Mouse (Mus musculus) liver, embryonic 13.5 days (tissue): Measurements from ENCODE around the gene Shc2. TPM values are rescaled to one million over a fixed set of nuclear protein-coding genes. Genes with fewer than 3 reads are reported as not detected.
A peak's percentile ranks its signal among the peaks of the same experiment; 100 is the strongest.

Experiments used
- ATAC-seq: fragments of 200-750 bp; cut with Nextera tagmentation; 2 replicates; pipeline ENCODE4 v1.8.0; 2017; ENCODE audit warnings: low read depth, mild to moderate bottlenecking, moderate number of reproducible peaks, moderate library complexity
- DNase-seq: peaks from one replicate; pipeline ENCODE4 v3.0.0; 2022
- H3K27ac ChIP-seq: fragments of 300-500 bp; sonication (generic); 2 replicates; pipeline ENCODE4 v1.5.1; 2015; ENCODE audit warnings: moderate library complexity, mild to moderate bottlenecking, inconsistent platforms
- H3K27me3 ChIP-seq: fragments of 300-500 bp; sonication (generic); 2 replicates; pipeline ENCODE4 v1.6.1; 2015; ENCODE audit warnings: mild to moderate bottlenecking, inconsistent platforms
- H3K36me3 ChIP-seq: fragments of 300-500 bp; sonication (generic); 2 replicates; pipeline ENCODE4 v1.6.1; 2015; ENCODE audit warnings: mild to moderate bottlenecking, inconsistent platforms
- H3K4me1 ChIP-seq: fragments of 300-500 bp; sonication (generic); replicated peaks from 2 replicates; pipeline ENCODE4 v1.6.1; 2015; ENCODE audit warnings: inconsistent platforms
- H3K4me2 ChIP-seq: fragments of 300-500 bp; sonication (generic); 2 replicates; pipeline ENCODE4 v1.6.1; 2015; ENCODE audit warnings: inconsistent platforms, mild to moderate bottlenecking, moderate library complexity
- H3K4me3 ChIP-seq: fragments of 300-500 bp; sonication (generic); replicated peaks from 2 replicates; pipeline ENCODE4 v1.5.1; 2015; ENCODE audit warnings: mild to moderate bottlenecking, inconsistent platforms
- H3K9ac ChIP-seq: fragments of 300-500 bp; sonication (generic); 2 replicates; pipeline ENCODE4 v1.6.1; 2015; ENCODE audit warnings: mild to moderate bottlenecking, inconsistent platforms
- H3K9me3 ChIP-seq: fragments of 300-500 bp; sonication (generic); replicated peaks from 2 replicates; pipeline ENCODE4 v1.6.1; 2016; ENCODE audit warnings: inconsistent platforms
- WGBS: fragments of 180-500 bp; shearing (Covaris S2); methylation state at CpG from one replicate; pipeline ENCODE4 v1.1.7; 2015; ENCODE audit not compliant: insufficient replicate concordance; 5-methylcytosine and 5-hydroxymethylcytosine counted together
- polyA plus RNA-seq: library from polyadenylated mRNA; unstranded; fragments of >200 nt; fragmentation: Nextera tagmentation; extraction: Ambion mirVana; gene quantifications from 2 replicates; pipeline ENCODE4 v1.2.1, GENCODE M21; 2015

The Shc2 gene
- polyA plus RNA-seq: 0.28 and 0.29 TPM in 2 replicates

DNA sequence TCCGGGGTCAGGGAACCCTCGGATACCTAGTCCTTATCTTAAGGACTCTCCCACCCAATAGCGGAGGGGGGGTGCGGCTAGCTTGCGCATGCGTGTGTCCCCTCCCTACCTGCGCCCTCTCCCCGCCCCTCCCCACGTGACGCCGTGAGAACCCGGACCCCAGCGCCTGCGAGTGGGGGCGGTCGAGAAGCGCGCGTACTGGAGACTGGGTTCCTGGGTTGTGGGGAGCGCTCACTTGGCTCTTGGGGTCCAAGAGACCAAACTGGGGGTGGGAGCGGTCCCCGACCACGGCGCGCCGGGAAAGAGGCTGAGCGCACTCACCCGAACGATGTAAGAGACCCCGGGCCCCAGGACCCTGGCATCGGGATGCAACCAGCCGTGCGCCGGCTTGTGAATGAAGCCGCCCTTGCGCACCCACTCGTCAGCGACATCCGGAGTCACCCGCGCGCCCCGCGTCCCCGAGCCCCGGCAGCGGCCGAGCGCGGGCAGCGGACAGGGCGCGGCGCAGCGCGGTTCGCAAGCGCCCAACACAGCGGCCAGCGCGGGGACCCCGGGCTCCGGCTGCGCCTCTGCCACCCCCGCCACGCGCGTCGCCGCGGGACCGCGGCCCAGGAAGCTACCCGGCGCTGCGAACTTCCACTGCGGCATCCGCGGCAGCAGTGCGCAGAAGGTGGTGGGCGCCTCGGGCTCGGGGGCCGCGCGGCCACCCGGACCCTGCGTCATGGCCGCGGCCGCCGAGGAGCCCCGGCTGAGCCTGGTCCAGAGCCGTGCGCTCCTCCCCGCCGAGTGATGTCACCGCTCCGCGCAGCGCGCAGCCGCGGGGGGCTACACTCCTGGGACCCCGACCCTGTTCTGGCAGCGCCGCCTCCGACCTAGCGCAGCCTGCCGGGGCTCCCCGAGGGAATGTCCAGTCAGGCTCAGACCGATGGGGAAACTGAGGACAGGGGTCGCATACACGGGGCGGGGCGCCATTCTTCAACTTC is at the start of gene Shc2:
TSS of gene Shc2 (minus strand) at position 791 of the 983 bp plus-strand sequence.
- no peaks in the 10 kb centered on the region for H3K9me3 ChIP-seq
- 1% methylated on average over 70 of the region's 116 CpGs for WGBS
- no peaks in the 10 kb centered on the region for H3K36me3 ChIP-seq
- DNase-seq: no peak
- peak within 1 kb of the TSS; percentile 64 for H3K4me2 ChIP-seq
- H3K27me3 ChIP-seq: peaks cover 61% of the 10 kb centered on the region
- no peak for ATAC-seq
- no peak within 1 kb of the TSS for H3K27ac ChIP-seq
- peak within 1 kb of the TSS; percentile 50 for H3K4me3 ChIP-seq
- no peak within 1 kb of the TSS for H3K9ac ChIP-seq
- H3K4me1 ChIP-seq: peaks cover 9% of the 10 kb centered on the region

DNA sequence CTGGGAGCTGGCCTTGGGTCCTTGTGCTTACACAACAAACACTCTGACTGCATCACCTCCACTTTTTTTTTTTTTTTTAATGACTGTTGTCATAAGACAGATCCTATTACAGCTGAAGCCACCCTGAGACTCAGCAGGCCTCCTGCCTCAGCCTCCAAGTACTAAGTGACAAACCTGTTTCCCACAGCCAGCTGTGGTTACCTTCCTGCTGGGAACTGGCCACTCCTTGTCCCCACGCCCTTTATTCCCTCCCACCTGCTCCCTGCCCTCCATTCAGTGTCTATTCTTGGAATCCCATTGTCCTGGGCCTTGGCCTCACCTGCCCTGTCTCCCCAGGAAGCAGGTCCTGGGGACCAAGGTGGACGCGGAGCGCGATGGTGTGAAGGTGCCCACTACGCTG is 49.8 kb upstream of the Shc2 start:
- Histone ChIP-seq H3K36me3 (peaks cover 65% of the 10 kb centered on the region), H3K27me3 (no peaks in the 10 kb centered on the region), H3K9me3 (0 out of 2 replicates have a peak, but pooled peaks cover 4% of the 10 kb centered on the region), H3K9ac (no peak overlapping the region), H3K27ac (no peak overlapping the region), H3K4me1 (peaks cover 28% of the 10 kb centered on the region), H3K4me2 (no peak overlapping the region), H3K4me3 (no peak overlapping the region)
- DNase-seq: no peak
- no peak for ATAC-seq
- WGBS: 94% methylated on average over 6 of the region's 6 CpGs

DNA sequence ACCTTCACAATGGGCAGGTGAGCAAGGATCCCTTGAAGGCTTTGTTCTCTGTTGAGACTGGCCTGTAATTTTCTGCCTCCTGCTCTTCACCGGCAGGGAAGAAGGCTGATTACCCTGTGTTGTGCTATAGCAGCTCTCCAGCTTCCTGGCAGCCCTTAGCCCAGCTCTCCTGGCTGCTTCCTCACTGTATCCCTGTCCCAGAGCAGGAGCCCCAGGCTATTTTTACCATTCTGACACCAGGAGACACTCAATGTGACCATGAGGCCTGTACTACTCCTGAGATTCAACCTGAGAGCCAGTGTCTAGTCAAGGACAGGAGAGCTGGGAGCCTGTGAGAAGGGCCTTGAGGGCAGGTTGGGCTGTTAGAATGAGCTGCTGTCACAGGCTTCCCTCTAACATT is 49.0 kb upstream of the Shc2 start:
- 100% methylated on average over 1 of the region's 1 CpGs for WGBS
- Histone ChIP-seq H3K4me3 (no peak overlapping the region), H3K9me3 (no peaks in the 10 kb centered on the region), H3K4me2 (no peak overlapping the region), H3K27ac (no peak overlapping the region), H3K36me3 (peaks cover 65% of the 10 kb centered on the region), H3K27me3 (no peaks in the 10 kb centered on the region), H3K4me1 (peaks cover 28% of the 10 kb centered on the region), H3K9ac (no peak overlapping the region)
- ATAC-seq (no peak), DNase-seq (no peak)

DNA sequence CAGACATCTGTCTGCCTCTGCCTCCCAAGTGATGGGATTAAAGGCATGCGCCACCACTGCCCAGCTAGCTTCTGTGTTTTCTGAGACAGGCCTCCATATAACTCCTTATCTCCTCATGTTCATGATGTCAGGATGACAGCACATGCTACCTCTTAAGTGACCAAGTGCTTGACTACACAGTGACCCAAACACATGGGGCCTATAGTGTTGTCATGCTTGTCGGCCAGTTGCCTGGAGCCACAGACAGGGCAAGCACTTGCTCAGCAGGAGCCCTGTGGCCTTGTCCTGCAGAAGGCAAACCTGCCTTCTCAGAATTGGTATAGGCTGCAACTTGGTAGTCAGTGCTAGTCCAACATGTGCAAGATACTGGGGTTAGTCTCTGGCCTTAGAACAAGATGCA is 48.5 kb upstream of the Shc2 start:
- H3K4me1 ChIP-seq: peaks cover 31% of the 10 kb centered on the region
- DNase-seq: no peak
- no peak overlapping the region for H3K9ac ChIP-seq
- H3K27me3 ChIP-seq: no peaks in the 10 kb centered on the region
- no peak overlapping the region for H3K4me3 ChIP-seq
- 84% methylated on average over 2 of the region's 2 CpGs for WGBS
- no peak overlapping the region for H3K27ac ChIP-seq
- peaks cover 65% of the 10 kb centered on the region for H3K36me3 ChIP-seq
- no peaks in the 10 kb centered on the region for H3K9me3 ChIP-seq
- no peak overlapping the region for H3K4me2 ChIP-seq
- no peak for ATAC-seq

DNA sequence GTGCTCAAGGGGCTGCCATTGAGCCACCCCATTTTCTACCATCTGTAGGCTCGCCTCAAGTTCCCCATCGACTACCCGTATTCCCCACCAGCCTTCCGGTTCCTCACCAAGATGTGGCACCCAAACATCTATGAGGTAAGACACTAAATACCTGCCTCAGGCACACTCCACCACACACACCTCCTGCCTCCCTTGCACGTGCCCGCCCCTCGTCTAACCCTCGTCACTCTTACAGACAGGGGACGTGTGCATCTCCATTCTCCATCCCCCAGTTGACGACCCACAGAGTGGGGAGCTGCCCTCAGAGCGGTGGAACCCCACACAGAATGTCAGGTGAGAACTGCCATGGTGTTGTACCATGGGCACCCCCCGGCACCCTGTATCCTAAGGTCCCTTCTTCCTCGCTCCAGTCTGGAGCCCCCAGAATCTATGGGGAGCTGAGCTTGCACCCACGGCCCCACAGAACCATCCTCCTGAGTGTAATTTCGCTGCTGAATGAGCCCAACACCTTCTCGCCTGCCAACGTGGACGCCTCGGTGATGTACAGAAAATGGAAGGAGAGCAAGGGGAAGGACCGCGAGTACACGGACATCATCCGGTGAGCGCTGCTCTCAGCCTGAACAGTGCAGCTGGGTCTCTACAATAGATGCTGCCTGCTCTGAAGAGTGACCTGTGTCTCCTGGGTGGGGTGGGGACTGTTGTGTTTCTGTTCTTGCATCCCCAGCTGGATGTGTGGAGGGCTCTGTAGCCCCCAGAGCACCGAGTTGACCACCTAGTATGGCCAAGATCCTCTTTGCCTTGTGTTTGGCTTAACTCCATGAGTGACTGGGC is 47.3 kb upstream of the Shc2 start:
- Histone ChIP-seq H3K4me3 (peak overlapping the region; percentile 91; the same call in 1 of the 2 replicates), H3K4me2 (peak overlapping the region; percentile 95), H3K27ac (peak overlapping the region; percentile 98; the same call in 1 of the 2 replicates), H3K4me1 (peaks cover 42% of the 10 kb centered on the region), H3K9me3 (no peaks in the 10 kb centered on the region), H3K36me3 (peaks cover 64% of the 10 kb centered on the region), H3K27me3 (no peaks in the 10 kb centered on the region), H3K9ac (peak overlapping the region; percentile 91)
- WGBS: 90% methylated on average over 25 of the region's 25 CpGs
- DNase-seq (no peak), ATAC-seq (no peak)

DNA sequence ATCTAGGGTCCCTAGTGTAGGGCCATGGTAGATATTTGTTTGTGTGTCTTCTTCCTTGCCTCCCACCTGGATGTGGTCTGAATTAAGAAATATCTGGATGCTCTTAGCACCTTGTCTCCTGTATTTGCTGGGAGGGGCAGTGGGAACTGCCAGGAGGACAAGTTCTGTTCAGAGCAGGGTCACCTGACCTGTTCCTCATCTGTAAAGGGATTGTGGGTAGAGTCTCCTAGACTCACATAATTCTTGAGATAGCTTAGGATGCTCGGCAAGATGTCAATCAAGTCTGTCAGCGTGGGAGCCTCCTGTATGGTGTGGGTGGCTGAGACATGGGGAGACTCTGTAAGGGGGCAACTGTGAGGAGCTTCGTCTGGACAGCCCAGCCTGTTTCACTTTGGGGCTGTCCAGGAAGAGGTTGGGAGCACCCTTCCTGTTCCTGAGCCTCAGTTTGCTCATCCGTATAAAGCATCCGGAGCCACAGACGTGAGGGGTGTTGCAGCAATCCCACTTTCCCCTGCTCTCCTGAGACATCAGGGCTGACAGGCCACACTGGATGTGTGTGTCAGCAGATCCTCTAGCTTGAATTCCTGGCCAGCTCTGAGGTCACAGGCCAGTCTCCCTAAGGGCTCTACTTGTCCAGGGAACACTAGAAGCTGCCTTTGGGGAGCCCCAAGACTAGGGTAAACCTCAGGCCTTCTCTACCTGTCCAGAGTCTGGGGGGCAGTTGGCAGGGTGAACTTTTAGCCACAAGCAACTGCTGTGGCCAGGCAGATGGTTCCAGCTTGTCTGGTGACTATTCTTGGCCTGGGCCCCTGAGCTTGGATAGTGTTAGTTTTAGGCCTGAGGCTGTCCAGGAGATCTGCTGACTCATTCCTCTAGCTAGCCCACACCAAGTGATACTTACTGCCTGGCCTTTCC is 46.3 kb upstream of the Shc2 start:
- peak; percentile 37 for DNase-seq
- H3K36me3 ChIP-seq: peaks cover 53% of the 10 kb centered on the region
- ATAC-seq: no peak

DNA sequence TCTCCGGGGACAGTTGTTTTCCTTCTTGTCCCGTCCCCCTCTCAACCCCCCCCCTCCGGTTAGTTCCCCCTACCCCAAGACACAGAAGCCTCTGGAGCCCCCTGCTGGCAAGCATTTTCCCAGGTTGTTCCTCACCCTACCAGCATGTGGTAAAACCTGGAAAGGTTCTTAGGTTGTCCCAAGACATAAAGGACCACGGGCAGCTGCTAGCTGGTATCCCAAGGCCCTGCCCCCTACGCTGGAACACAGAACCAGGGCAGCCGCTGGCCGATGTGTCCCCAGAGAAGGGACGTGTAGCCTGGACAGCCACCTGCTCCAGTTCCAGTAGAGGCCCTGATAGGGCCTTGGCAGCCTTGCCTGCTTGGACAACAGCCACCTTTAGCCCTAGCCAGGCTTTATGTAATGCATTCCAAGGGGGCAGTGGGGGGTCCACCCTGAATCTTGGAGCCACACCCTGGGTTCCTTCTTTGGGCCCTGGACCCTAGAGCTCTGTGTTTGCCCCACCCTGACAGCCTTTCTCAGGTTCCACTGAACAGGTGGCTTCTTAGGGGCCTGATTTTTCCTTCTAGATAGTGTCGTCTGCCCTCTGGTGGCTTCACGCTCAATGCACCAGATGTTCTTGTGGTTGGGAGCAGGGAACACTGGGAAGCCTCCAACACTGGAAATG is 45.3 kb upstream of the Shc2 start:
- H3K27ac ChIP-seq: peak overlapping the region; percentile 98
- H3K9me3 ChIP-seq: no peaks in the 10 kb centered on the region
- peaks cover 2% of the 10 kb centered on the region; the same call in 1 of the 2 replicates for H3K27me3 ChIP-seq
- H3K4me2 ChIP-seq: peak overlapping the region; percentile 95
- peak; percentile 58 for DNase-seq
- H3K4me3 ChIP-seq: peak overlapping the region; percentile 91
- peak overlapping the region; percentile 91 for H3K9ac ChIP-seq
- no peak for ATAC-seq
- H3K36me3 ChIP-seq: peaks cover 44% of the 10 kb centered on the region
- H3K4me1 ChIP-seq: peaks cover 42% of the 10 kb centered on the region
- WGBS: 2% methylated on average over 10 of the region's 10 CpGs

More for the DNA sequence above, 46.3 kb upstream of the Shc2 start:
- H3K27me3 ChIP-seq: peaks cover 2% of the 10 kb centered on the region; the same call in 1 of the 2 replicates
- H3K4me2 ChIP-seq: peak overlapping the region; percentile 95
- H3K9me3 ChIP-seq: no peaks in the 10 kb centered on the region
- peaks cover 42% of the 10 kb centered on the region for H3K4me1 ChIP-seq
- WGBS: 69% methylated on average over 6 of the region's 6 CpGs
- peak overlapping the region; percentile 91 for H3K4me3 ChIP-seq
- H3K9ac ChIP-seq: peak overlapping the region; percentile 91
- peak overlapping the region; percentile 98 for H3K27ac ChIP-seq

DNA sequence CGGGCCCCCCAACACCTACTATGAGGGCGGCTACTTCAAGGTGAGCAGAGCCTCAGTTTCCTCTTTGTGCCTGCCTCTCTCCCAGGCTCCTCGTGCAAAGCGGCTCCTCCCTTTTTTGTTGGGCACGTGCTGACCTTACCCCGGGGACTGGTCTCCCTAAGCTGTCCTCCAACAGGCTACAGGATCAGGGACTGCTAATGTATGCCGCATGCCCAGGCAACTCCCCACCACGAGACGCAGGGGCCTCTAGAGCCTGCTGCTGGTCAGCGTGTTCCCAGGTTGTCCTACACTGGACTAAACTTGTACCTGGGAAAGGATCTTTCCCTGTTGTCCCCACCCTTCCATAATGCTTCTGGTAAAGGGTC is 44.8 kb upstream of the Shc2 start:
- peak; percentile 46 for DNase-seq
- ATAC-seq: peak; percentile 1; the same call in 1 of the 2 replicates
- peak overlapping the region; percentile 91 for H3K9ac ChIP-seq
- H3K27me3 ChIP-seq: peaks cover 2% of the 10 kb centered on the region; the same call in 1 of the 2 replicates
- H3K36me3 ChIP-seq: peaks cover 39% of the 10 kb centered on the region
- H3K4me3 ChIP-seq: peak overlapping the region; percentile 91
- H3K4me1 ChIP-seq: peaks cover 42% of the 10 kb centered on the region
- H3K27ac ChIP-seq: peak overlapping the region; percentile 98
- H3K9me3 ChIP-seq: no peaks in the 10 kb centered on the region
- 0% methylated on average over 10 of the region's 10 CpGs for WGBS
- peak overlapping the region; percentile 95 for H3K4me2 ChIP-seq

DNA sequence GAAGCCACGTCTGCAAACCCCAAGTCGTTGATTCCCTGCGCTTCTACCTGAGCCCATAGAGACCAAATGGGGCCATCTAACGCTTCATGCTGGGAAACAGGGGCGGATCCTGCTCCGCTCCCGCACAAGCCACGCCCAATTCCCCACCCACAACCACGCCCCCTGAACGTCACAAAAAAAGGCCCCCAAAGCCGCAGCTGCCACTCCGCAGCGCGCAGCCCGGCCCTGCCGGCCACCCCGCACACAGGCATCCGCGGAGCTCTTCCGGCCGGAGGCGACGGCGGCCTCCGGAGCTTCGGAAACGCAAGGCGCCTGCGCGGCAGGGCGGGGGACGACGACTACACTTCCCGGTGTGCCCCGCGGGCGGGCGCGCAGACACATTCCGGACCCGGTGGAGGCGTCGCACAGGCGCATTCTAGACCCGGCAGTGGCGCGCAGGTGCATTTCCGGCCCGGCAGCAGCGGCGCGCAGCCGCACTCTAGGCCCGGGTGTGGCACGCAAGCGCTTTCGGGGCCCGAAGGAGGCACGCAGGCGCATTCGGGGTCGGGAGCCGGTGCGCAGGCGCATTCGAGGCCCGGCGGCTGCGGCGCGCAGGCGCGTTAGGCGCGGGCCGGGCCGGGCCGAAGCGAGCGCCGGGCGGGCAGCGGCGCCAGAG is 44.0 kb upstream of the Shc2 start, which contains the start of gene Cdc34:
TSS of gene Cdc34 (plus strand) at position 605 of the 655 bp plus-strand sequence.
- Histone ChIP-seq H3K9ac (peak within 1 kb of the TSS; percentile 91), H3K4me3 (peak within 1 kb of the TSS; percentile 91), H3K27me3 (peaks cover 2% of the 10 kb centered on the region; the same call in 1 of the 2 replicates), H3K4me2 (peak within 1 kb of the TSS; percentile 95), H3K4me1 (peaks cover 42% of the 10 kb centered on the region), H3K9me3 (no peaks in the 10 kb centered on the region), H3K36me3 (peaks cover 31% of the 10 kb centered on the region), H3K27ac (peak within 1 kb of the TSS; percentile 98)
- DNase-seq: peak; percentile 99
- under 1% methylated on average over 81 of the region's 84 CpGs for WGBS
- ATAC-seq: peak; percentile 90
